Comparison of ENCODE assay signal across 15 mouse cellular contexts in the genomic region with DNA sequence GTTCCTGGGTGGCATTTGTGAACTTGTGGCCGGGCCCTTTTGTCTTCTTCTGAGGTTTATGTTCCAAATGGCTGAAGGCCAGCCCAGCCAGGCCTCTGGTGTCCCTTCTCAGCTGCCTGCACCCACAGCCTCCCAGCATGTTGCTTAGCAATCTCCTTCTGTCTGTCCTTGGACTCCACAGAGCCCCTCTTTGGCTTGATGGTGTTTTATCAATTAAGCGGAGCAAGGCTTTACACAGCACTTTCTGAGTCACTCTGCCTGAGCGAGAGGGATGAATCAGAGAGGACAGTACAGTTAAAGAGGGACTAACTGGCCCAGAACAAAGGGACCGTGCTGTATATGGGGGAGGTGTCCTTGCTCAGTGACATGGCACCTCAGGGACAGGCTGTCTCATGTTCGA. TPM values are rescaled to one million over a fixed set of nuclear protein-coding genes. Genes with fewer than 3 reads are reported as not detected.
DNase-seq lines count a peak whose midpoint lies in the region; ATAC-seq and TF ChIP-seq lines count a peak whose summit lies in the region.
"Had no signal": no experiment of that assay in that cellular context is flagged by ENCODE, and none has a peak within 500 bp of the region (broad histone marks: within the 10 kb centered on the region; RNA-seq: fewer than 3 reads in every experiment).

No protein-coding gene starts in this region.

- H3K4me1 ChIP-seq in kidney, embryonic 16.5 days (ENCODE audit: insufficient read depth, low read length) = peaks cover 43% of the 10 kb centered on the region
- no peaks in the 10 kb centered on the region for H3K4me1 ChIP-seq in kidney, adult 2 months (ENCODE audit: control insufficient read depth, insufficient read depth, low read length)
- H3K4me1 ChIP-seq in forebrain, embryonic 15.5 days = peaks cover 10% of the 10 kb centered on the region

- WGBS in kidney, embryonic 16.5 days = 51% methylated on average over 5 of the region's 5 CpGs
- WGBS in kidney, adult 2 months = 78% methylated on average over 5 of the region's 5 CpGs
- 66% methylated on average over 5 of the region's 5 CpGs for WGBS in forebrain, embryonic 15.5 days

- intact Hi-C loops in heart, postnatal 10 days (cut with DNase I) = no loop called here

- H3K4me3 ChIP-seq in kidney, embryonic 16.5 days (ENCODE audit: low read length) = no peak overlapping the region
- H3K4me3 ChIP-seq in kidney, adult 2 months (ENCODE audit: insufficient read depth, low read depth, low read length) = no peak overlapping the region
- H3K4me3 ChIP-seq in forebrain, embryonic 15.5 days = no peak overlapping the region

- 0 out of 2 replicates have a peak, but pooled peaks have one; percentile 21 for ATAC-seq in kidney, embryonic 16.5 days (ENCODE audit: low FRiP score, low TSS enrichment)
- ATAC-seq in forebrain, embryonic 15.5 days (replicated peaks) = peak; percentile 42; the same call in 1 of the 2 replicates

- no peak for TF ChIP-seq CTCF in kidney, adult 2 months (conservative IDR thresholded peaks at IDR 0.05; ENCODE audit: insufficient read depth, insufficient read length, low read depth, low read length)

- H3K4me2 ChIP-seq in kidney, embryonic 16.5 days (replicated peaks; ENCODE audit: low read depth, low read length) = no peak overlapping the region
- no peak overlapping the region for H3K4me2 ChIP-seq in forebrain, embryonic 15.5 days (replicated peaks)

- no peaks in the 10 kb centered on the region for H3K9me3 ChIP-seq in kidney, embryonic 16.5 days (ENCODE audit: low read length)
- H3K9me3 ChIP-seq in forebrain, embryonic 15.5 days = no peaks in the 10 kb centered on the region

- no peak for TF ChIP-seq POLR2A in kidney, adult 2 months (IDR thresholded peaks at IDR 0.05; ENCODE audit: low read depth, low read length)

- H3K27ac ChIP-seq in kidney, embryonic 16.5 days (ENCODE audit: low read length) = peak overlapping the region; percentile 89; the same call in 1 of the 2 replicates
- H3K27ac ChIP-seq in kidney, adult 2 months (ENCODE audit: insufficient read depth, low read depth, low read length) = no peak overlapping the region
- H3K27ac ChIP-seq in forebrain, embryonic 15.5 days (replicated peaks) = no peak overlapping the region
- H3K27ac ChIP-seq: liver, embryonic 14.5 days had no signal

- no peak overlapping the region for H3K9ac ChIP-seq in kidney, embryonic 16.5 days (replicated peaks; ENCODE audit: low read length)
- no peak overlapping the region for H3K9ac ChIP-seq in forebrain, embryonic 15.5 days (replicated peaks)
- H3K9ac ChIP-seq: liver, embryonic 14.5 days had no signal

- no peak for DNase-seq in kidney, adult 2 months
- peak; percentile 4 for DNase-seq in right cerebral cortex, adult 18-20 months
- DNase-seq in right cerebral cortex, adult 2 months (ENCODE audit: low spot score in 2 of 2) = no peak
- peak; percentile 57 for DNase-seq in testis, postnatal 10 days (ENCODE audit: low spot score)
- DNase-seq in left cerebral cortex, adult 8-10 months (ENCODE audit: low spot score in 2 of 2) = no peak
- no peak for DNase-seq in heart, postnatal 10 days
- DNase-seq: thymus, postnatal 14 days had no signal

- no peaks in the 10 kb centered on the region for H3K36me3 ChIP-seq in kidney, embryonic 16.5 days (ENCODE audit: insufficient read depth, low read length)
- no peaks in the 10 kb centered on the region for H3K36me3 ChIP-seq in kidney, adult 2 months (ENCODE audit: control insufficient read depth, insufficient read depth, low read length)
- H3K36me3 ChIP-seq in forebrain, embryonic 15.5 days = no peaks in the 10 kb centered on the region

- no peaks in the 10 kb centered on the region for H3K27me3 ChIP-seq in kidney, embryonic 16.5 days (ENCODE audit: insufficient read depth, low read length)
- no peaks in the 10 kb centered on the region for H3K27me3 ChIP-seq in kidney, adult 2 months (replicated peaks; ENCODE audit: control insufficient read depth, insufficient read depth, low read length)
- no peaks in the 10 kb centered on the region for H3K27me3 ChIP-seq in forebrain, embryonic 15.5 days
- H3K27me3 ChIP-seq: CH12.LX had no signal

RNA-seq across cellular contexts. Expression of a gene that starts 22.0 kb away (rescaled TPM):
- 0.23 TPM in 1 of 2 replicates, not detected in the other for polyA plus RNA-seq in kidney, embryonic 16.5 days (2015; fragmentation: Nextera tagmentation; extraction: Ambion mirVana)
- polyA plus RNA-seq in kidney, adult 2 months (2012; rRNA removed) = not detected in 2 replicates
- polyA plus RNA-seq in forebrain, embryonic 15.5 days (2015; fragmentation: Nextera tagmentation; extraction: Ambion mirVana) = not detected in 2 replicates
- not detected for total RNA-seq in left cerebral cortex, adult 8-10 months (2022)
- total RNA-seq in heart, postnatal 10 days (2021) = not detected
- total RNA-seq: CH12.LX; layer of hippocampus, postnatal 25 days; neutrophil, adult 5-6 weeks had no signal
- polyA plus RNA-seq: frontal cortex, adult 2 months; heart, embryonic 14.5 days; liver, embryonic 14.5 days had no signal

Comparison
In these comparisons a context has a peak if more than half of its experiments do, and no peak if none do; other contexts are left out.
1. DNase-seq: peak in right cerebral cortex, adult 18-20 months (single experiment) and testis, postnatal 10 days (single experiment); none in kidney, adult 2 months (single experiment), right cerebral cortex, adult 2 months (0 of 2), left cerebral cortex, adult 8-10 months (0 of 2) and heart, postnatal 10 days (0 of 2).